Mouse (Mus musculus) liver, embryonic 14.5 days (tissue): ENCODE results near the gene Tmem132b.

Experiments
- CTCF ChIP-seq: IDR thresholded peaks from 2 replicates; pipeline ENCODE4 v1.5.1; 2016; ENCODE audit warnings: antibody characterized with exemption, low read depth, control low read depth
- EP300 ChIP-seq: IDR thresholded peaks from 2 replicates; pipeline ENCODE4 v1.6.1; 2016; ENCODE audit warnings: antibody characterized with exemption, low read depth

- TF ChIP-seq CTCF (peak; percentile 69), EP300 (no peak)
These were observed 12.9 kb upstream of the Tmem132b start for GRCm38 (mm10) chr5:125518640-125519039.
